Mouse (Mus musculus) limb, embryonic 13.5 days (tissue): ENCODE data around the gene Ctso. TPM values are rescaled to one million over a fixed set of nuclear protein-coding genes. Genes with fewer than 3 reads are reported as not detected.

ENCODE experiments used
- ATAC-seq: fragments of 200-750 bp; cut with Nextera tagmentation; 2 replicates; pipeline ENCODE4 v1.8.0; 2017; ENCODE audit warnings: low read depth, moderate number of reproducible peaks, moderate TSS enrichment; ENCODE audit not compliant: low FRiP score
- H3K27ac ChIP-seq: fragments of 300-500 bp; sonication (generic); 2 replicates; pipeline ENCODE4 v1.5.1; 2015; ENCODE audit warnings: inconsistent platforms, mild to moderate bottlenecking, moderate library complexity
- H3K27me3 ChIP-seq: fragments of 300-500 bp; sonication (generic); 2 replicates; pipeline ENCODE4 v1.6.1; 2015; ENCODE audit warnings: mild to moderate bottlenecking, inconsistent platforms
- H3K36me3 ChIP-seq: fragments of 300-500 bp; sonication (generic); 2 replicates; pipeline ENCODE4 v1.6.1; 2015; ENCODE audit warnings: inconsistent platforms, mild to moderate bottlenecking, moderate library complexity
- H3K4me1 ChIP-seq: fragments of 300-500 bp; sonication (generic); 2 replicates; pipeline ENCODE4 v1.6.1; 2015; ENCODE audit warnings: inconsistent platforms
- H3K4me2 ChIP-seq: fragments of 300-500 bp; sonication (generic); replicated peaks from 2 replicates; pipeline ENCODE4 v1.6.1; 2015; ENCODE audit warnings: inconsistent platforms, mild to moderate bottlenecking, moderate library complexity
- H3K4me3 ChIP-seq: fragments of 300-500 bp; sonication (generic); 2 replicates; pipeline ENCODE4 v1.5.1; 2015; ENCODE audit warnings: moderate library complexity, mild to moderate bottlenecking, inconsistent platforms
- H3K9ac ChIP-seq: fragments of 300-500 bp; sonication (generic); 2 replicates; pipeline ENCODE4 v1.6.1; 2015; ENCODE audit warnings: mild to moderate bottlenecking, inconsistent platforms
- H3K9me3 ChIP-seq: fragments of 300-500 bp; sonication (generic); 2 replicates; pipeline ENCODE4 v1.6.1; 2016; ENCODE audit warnings: inconsistent platforms
- WGBS: fragments of 180-500 bp; shearing (Covaris S2); methylation state at CpG from one replicate; pipeline ENCODE4 v1.1.7; 2015; 5-methylcytosine and 5-hydroxymethylcytosine counted together
- polyA plus RNA-seq: library from polyadenylated mRNA; unstranded; fragments of >200 nt; fragmentation: Nextera tagmentation; extraction: Ambion mirVana; gene quantifications from 2 replicates; pipeline ENCODE4 v1.2.1, GENCODE M21; 2015

The Ctso gene
- polyA plus RNA-seq, 1 experiment from 2014 or later, result 14.1 TPM

GRCm38 (mm10) chr3:81963768-81964167 is 31.4 kb downstream of the Ctso start:
- 67% methylated on average over 5 of the region's 5 CpGs for WGBS
- no peak overlapping the region for H3K4me2 ChIP-seq
- ATAC-seq, result no peak

GRCm38 (mm10) chr3:81964596-81964995 is 32.2 kb downstream of the Ctso start:
- H3K27ac ChIP-seq, result no peak overlapping the region
- 73% methylated on average over 3 of the region's 3 CpGs for WGBS
- no peaks in the 10 kb centered on the region for H3K4me1 ChIP-seq
- H3K27me3 ChIP-seq, result no peaks in the 10 kb centered on the region
- no peak for ATAC-seq
- H3K4me2 ChIP-seq, result no peak overlapping the region
- no peaks in the 10 kb centered on the region for H3K36me3 ChIP-seq
- no peak overlapping the region for H3K9ac ChIP-seq
- no peak overlapping the region for H3K4me3 ChIP-seq
- H3K9me3 ChIP-seq, result no peaks in the 10 kb centered on the region

More at GRCm38 (mm10) chr3:81963768-81964167, 31.4 kb downstream of the Ctso start:
- H3K9me3 ChIP-seq, result no peaks in the 10 kb centered on the region
- no peak overlapping the region for H3K27ac ChIP-seq
- H3K9ac ChIP-seq, result no peak overlapping the region
- no peaks in the 10 kb centered on the region for H3K36me3 ChIP-seq
- no peak overlapping the region for H3K4me3 ChIP-seq
- no peaks in the 10 kb centered on the region for H3K27me3 ChIP-seq
- H3K4me1 ChIP-seq, result no peaks in the 10 kb centered on the region

GRCm38 (mm10) chr3:81975607-81976006 is 43.2 kb downstream of the Ctso start:
- 33% methylated on average over 4 of the region's 4 CpGs for WGBS
- H3K27ac ChIP-seq, result no peak overlapping the region
- ATAC-seq, result no peak
- H3K9ac ChIP-seq, result no peak overlapping the region
- H3K36me3 ChIP-seq, result no peaks in the 10 kb centered on the region
- H3K27me3 ChIP-seq, result no peaks in the 10 kb centered on the region
- no peaks in the 10 kb centered on the region for H3K9me3 ChIP-seq
- H3K4me2 ChIP-seq, result no peak overlapping the region
- 0 out of 2 replicates have a peak, but pooled peaks cover 4% of the 10 kb centered on the region for H3K4me1 ChIP-seq
- H3K4me3 ChIP-seq, result no peak overlapping the region

GRCm38 (mm10) chr3:81976102-81976501 is 43.7 kb downstream of the Ctso start, which contains the start of gene Tdo2:
Tdo2 (minus strand) TSS chr3:81976202.
- no peak within 1 kb of the TSS for H3K4me3 ChIP-seq
- no peak within 1 kb of the TSS for H3K9ac ChIP-seq
- no peaks in the 10 kb centered on the region for H3K9me3 ChIP-seq
- no peak within 1 kb of the TSS for H3K4me2 ChIP-seq
- 0 out of 2 replicates have a peak, but pooled peaks cover 4% of the 10 kb centered on the region for H3K4me1 ChIP-seq
- no peaks in the 10 kb centered on the region for H3K36me3 ChIP-seq
- H3K27me3 ChIP-seq, result no peaks in the 10 kb centered on the region
- ATAC-seq, result no peak
- H3K27ac ChIP-seq, result no peak within 1 kb of the TSS

- Histone ChIP-seq H3K4me1 (no peaks in the 10 kb centered on the region), H3K27me3 (no peaks in the 10 kb centered on the region), H3K36me3 (no peaks in the 10 kb centered on the region), H3K9me3 (no peaks in the 10 kb centered on the region), H3K9ac (no peak overlapping the region), H3K27ac (no peak overlapping the region), H3K4me2 (no peak overlapping the region), H3K4me3 (no peak overlapping the region)
- WGBS, result 82% methylated on average over 5 of the region's 5 CpGs
- ATAC-seq, result no peak
These were observed 49.2 kb downstream of the Ctso start for GRCm38 (mm10) chr3:81981576-81981975.

- Histone ChIP-seq H3K9me3 (no peaks in the 10 kb centered on the region), H3K27me3 (no peaks in the 10 kb centered on the region), H3K4me3 (no peak within 1 kb of the TSS), H3K9ac (no peak within 1 kb of the TSS), H3K36me3 (no peaks in the 10 kb centered on the region), H3K4me1 (no peaks in the 10 kb centered on the region), H3K27ac (no peak within 1 kb of the TSS), H3K4me2 (no peak within 1 kb of the TSS)
- no peak for ATAC-seq
- 83% methylated on average over 5 of the region's 5 CpGs for WGBS
These were observed 49.6 kb downstream of the Ctso start, which contains the start of gene Asic5 for GRCm38 (mm10) chr3:81981990-81982389. Asic5 (plus strand) TSS chr3:81982290.

- Histone ChIP-seq H3K27me3 (no peaks in the 10 kb centered on the region), H3K36me3 (no peaks in the 10 kb centered on the region), H3K4me1 (no peaks in the 10 kb centered on the region), H3K9ac (no peak overlapping the region), H3K27ac (no peak overlapping the region), H3K4me2 (no peak overlapping the region), H3K9me3 (no peaks in the 10 kb centered on the region), H3K4me3 (no peak overlapping the region)
- WGBS, result 86% methylated on average over 8 of the region's 8 CpGs
- no peak for ATAC-seq
These were observed 50.9 kb downstream of the Ctso start for GRCm38 (mm10) chr3:81983120-81983895.

GRCm38 (mm10) chr3:81985100-81985499 is 52.7 kb downstream of the Ctso start:
- H3K36me3 ChIP-seq, result no peaks in the 10 kb centered on the region
- no peak for ATAC-seq
- H3K27me3 ChIP-seq, result no peaks in the 10 kb centered on the region
- H3K9ac ChIP-seq, result no peak overlapping the region
- no peak overlapping the region for H3K4me3 ChIP-seq
- no peaks in the 10 kb centered on the region for H3K9me3 ChIP-seq
- no peak overlapping the region for H3K4me2 ChIP-seq
- WGBS, result 63% methylated on average over 1 of the region's 1 CpGs
- no peak overlapping the region for H3K27ac ChIP-seq
- no peaks in the 10 kb centered on the region for H3K4me1 ChIP-seq

- Histone ChIP-seq H3K9me3 (no peaks in the 10 kb centered on the region), H3K4me1 (no peaks in the 10 kb centered on the region), H3K4me2 (no peak overlapping the region), H3K36me3 (no peaks in the 10 kb centered on the region), H3K27me3 (no peaks in the 10 kb centered on the region), H3K9ac (no peak overlapping the region), H3K4me3 (no peak overlapping the region), H3K27ac (no peak overlapping the region)
- no peak for ATAC-seq
- 94% methylated on average over 2 of the region's 2 CpGs for WGBS
These were observed 53.7 kb downstream of the Ctso start for GRCm38 (mm10) chr3:81986103-81986502.

- Histone ChIP-seq H3K4me1 (no peaks in the 10 kb centered on the region), H3K9me3 (no peaks in the 10 kb centered on the region), H3K9ac (no peak overlapping the region), H3K27me3 (no peaks in the 10 kb centered on the region), H3K4me2 (no peak overlapping the region), H3K4me3 (no peak overlapping the region), H3K27ac (no peak overlapping the region), H3K36me3 (no peaks in the 10 kb centered on the region)
- no peak for ATAC-seq
- 82% methylated on average over 3 of the region's 3 CpGs for WGBS
These were observed 55.2 kb downstream of the Ctso start for GRCm38 (mm10) chr3:81987628-81988027.

- Histone ChIP-seq H3K4me1 (no peaks in the 10 kb centered on the region), H3K9me3 (no peaks in the 10 kb centered on the region), H3K27me3 (no peaks in the 10 kb centered on the region), H3K4me2 (no peak overlapping the region), H3K27ac (no peak overlapping the region), H3K36me3 (no peaks in the 10 kb centered on the region), H3K4me3 (no peak overlapping the region), H3K9ac (no peak overlapping the region)
- no peak for ATAC-seq
- 47% methylated on average over 2 of the region's 2 CpGs for whole genome bisulfite sequencing
These were observed 57.3 kb downstream of the Ctso start for GRCm38 (mm10) chr3:81989692-81990141.

GRCm38 (mm10) chr3:81990531-81990930 is 58.1 kb downstream of the Ctso start:
- Histone ChIP-seq H3K4me1 (no peaks in the 10 kb centered on the region), H3K4me2 (no peak overlapping the region), H3K36me3 (no peaks in the 10 kb centered on the region), H3K9me3 (no peaks in the 10 kb centered on the region), H3K4me3 (no peak overlapping the region), H3K27ac (no peak overlapping the region), H3K9ac (no peak overlapping the region), H3K27me3 (no peaks in the 10 kb centered on the region)
- no peak for ATAC-seq
- 48% methylated on average over 3 of the region's 3 CpGs for WGBS

- H3K4me2 ChIP-seq, result no peak overlapping the region
- no peaks in the 10 kb centered on the region for H3K9me3 ChIP-seq
- no peak overlapping the region for H3K4me3 ChIP-seq
- WGBS, result 44% methylated on average over 4 of the region's 4 CpGs
- no peaks in the 10 kb centered on the region for H3K36me3 ChIP-seq
- no peak overlapping the region for H3K27ac ChIP-seq
- no peak for ATAC-seq
- H3K4me1 ChIP-seq, result no peaks in the 10 kb centered on the region
- no peaks in the 10 kb centered on the region for H3K27me3 ChIP-seq
- H3K9ac ChIP-seq, result no peak overlapping the region
These were observed 63.0 kb downstream of the Ctso start for GRCm38 (mm10) chr3:81995371-81995770.
